Mouse (Mus musculus): ENCODE measurements around the gene Upk3a. TPM values are rescaled to one million over a fixed set of nuclear protein-coding genes. Genes with fewer than 3 reads are reported as not detected.

Upk3a gene
- total and polyA plus RNA-seq, 2 experiments from 2014 or later = 0.66 to 3.0 TPM

- Histone ChIP-seq H3K4me1 (ENCODE audit: insufficient read depth, low read length) (no peaks in the 10 kb centered on the region), H3K4me2 (ENCODE audit: low read depth, low read length, poor library complexity, severe bottlenecking) (no peak overlapping the region), H3K9ac (replicated peaks; ENCODE audit: low read length, poor library complexity, severe bottlenecking) (no peak overlapping the region), H3K9me3 (ENCODE audit: low read length) (no peaks in the 10 kb centered on the region), H3K27ac (ENCODE audit: low read depth, low read length) (no peak overlapping the region), H3K4me3 (ENCODE audit: low read depth, low read length) (no peak overlapping the region), H3K27me3 (ENCODE audit: insufficient read depth, low read length) (no peaks in the 10 kb centered on the region), H3K36me3 (ENCODE audit: insufficient read depth, low read length) (peaks cover 61% of the 10 kb centered on the region)
- 80% methylated on average over 4 of the region's 4 CpGs for WGBS
- TF ChIP-seq CTCF (IDR thresholded peaks at IDR 0.05) = no peak
- DNase-seq (ENCODE audit: low spot score) (no peak), ATAC-seq (ENCODE audit: low FRiP score) (no peak)
Observed at GRCm38 (mm10) chr15:85055186-85055585, 38.2 kb downstream of the Upk3a start.

- H3K9ac ChIP-seq (replicated peaks; ENCODE audit: low read length, poor library complexity, severe bottlenecking) = no peak overlapping the region
- H3K9me3 ChIP-seq (ENCODE audit: low read length) = no peaks in the 10 kb centered on the region
- H3K4me1 ChIP-seq (ENCODE audit: insufficient read depth, low read length) = no peaks in the 10 kb centered on the region
- no peak overlapping the region for H3K4me3 ChIP-seq (ENCODE audit: low read depth, low read length)
- DNase-seq (ENCODE audit: low spot score) = no peak
- ATAC-seq (ENCODE audit: low FRiP score) = no peak
- H3K36me3 ChIP-seq (ENCODE audit: insufficient read depth, low read length) = peaks cover 23% of the 10 kb centered on the region
- no peaks in the 10 kb centered on the region for H3K27me3 ChIP-seq (ENCODE audit: insufficient read depth, low read length)
- WGBS = 92% methylated on average over 2 of the region's 2 CpGs
- no peak for TF ChIP-seq CTCF (IDR thresholded peaks at IDR 0.05)
- no peak overlapping the region for H3K27ac ChIP-seq (ENCODE audit: low read depth, low read length)
- no peak overlapping the region for H3K4me2 ChIP-seq (ENCODE audit: low read depth, low read length, poor library complexity, severe bottlenecking)
Observed at GRCm38 (mm10) chr15:85063421-85063820, 46.5 kb downstream of the Upk3a start.

- DNase-seq (ENCODE audit: low spot score) (peak; percentile 76), ATAC-seq (ENCODE audit: low FRiP score) (no peak)
- Histone ChIP-seq H3K9me3 (ENCODE audit: low read length) (no peaks in the 10 kb centered on the region), H3K4me3 (ENCODE audit: low read depth, low read length) (no peak overlapping the region), H3K27ac (ENCODE audit: low read depth, low read length) (no peak overlapping the region), H3K36me3 (ENCODE audit: insufficient read depth, low read length) (no peaks in the 10 kb centered on the region), H3K27me3 (ENCODE audit: insufficient read depth, low read length) (no peaks in the 10 kb centered on the region), H3K4me1 (ENCODE audit: insufficient read depth, low read length) (no peaks in the 10 kb centered on the region), H3K9ac (replicated peaks; ENCODE audit: low read length, poor library complexity, severe bottlenecking) (no peak overlapping the region), H3K4me2 (ENCODE audit: low read depth, low read length, poor library complexity, severe bottlenecking) (no peak overlapping the region)
- WGBS = 21% methylated on average over 2 of the region's 2 CpGs
- peak; percentile 91 for TF ChIP-seq CTCF (IDR thresholded peaks at IDR 0.05)
Observed at GRCm38 (mm10) chr15:85070561-85070960, 53.6 kb downstream of the Upk3a start.

Other genes starting within 250 kb of the Upk3a start
- 11.7 and 14.2 TPM in 2 replicates for gene Phf21b, start 161.1 kb upstream of the Upk3a start, total RNA-seq (2014; rRNA removed)
- 1.1 and 1.4 TPM in 2 replicates for gene Phf21b, start 161.1 kb upstream of the Upk3a start, polyA plus RNA-seq (2015; fragmentation: Nextera tagmentation; extraction: Ambion mirVana)
- gene Gm29666, start 97.1 kb upstream of the Upk3a start, total RNA-seq (2014; rRNA removed) = 0.66 and 1.4 TPM in 2 replicates
- gene Gm29666, start 97.1 kb upstream of the Upk3a start, polyA plus RNA-seq (2015; fragmentation: Nextera tagmentation; extraction: Ambion mirVana) = 0.56 and 0.67 TPM in 2 replicates
- 16.2 and 16.8 TPM in 2 replicates for gene Nup50, start 93.7 kb upstream of the Upk3a start, total RNA-seq (2014; rRNA removed)
- 17.8 and 20.7 TPM in 2 replicates for gene Nup50, start 93.7 kb upstream of the Upk3a start, polyA plus RNA-seq (2015; fragmentation: Nextera tagmentation; extraction: Ambion mirVana)
- 127 and 131 TPM in 2 replicates for gene 5031439G07Rik, start 28.6 kb upstream of the Upk3a start, total RNA-seq (2014; rRNA removed)
- 22.2 and 23.4 TPM in 2 replicates for gene 5031439G07Rik, start 28.6 kb upstream of the Upk3a start, polyA plus RNA-seq (2015; fragmentation: Nextera tagmentation; extraction: Ambion mirVana)
- gene Fam118a, start 11.8 kb downstream of the Upk3a start, total RNA-seq (2014; rRNA removed) = 18.0 and 21.0 TPM in 2 replicates
- gene Fam118a, start 11.8 kb downstream of the Upk3a start, polyA plus RNA-seq (2015; fragmentation: Nextera tagmentation; extraction: Ambion mirVana) = 29.5 TPM in 2 replicates
- 0.60 and 0.66 TPM in 2 replicates for gene Smc1b, start 114.8 kb downstream of the Upk3a start, total RNA-seq (2014; rRNA removed)
- gene Smc1b, start 114.8 kb downstream of the Upk3a start, polyA plus RNA-seq (2015; fragmentation: Nextera tagmentation; extraction: Ambion mirVana) = 0.18 and 0.39 TPM in 2 replicates
- gene Ribc2, start 114.9 kb downstream of the Upk3a start, total RNA-seq (2014; rRNA removed) = 0.77 TPM in 1 of 2 replicates, not detected in the other
- 0.80 and 0.93 TPM in 2 replicates for gene Ribc2, start 114.9 kb downstream of the Upk3a start, polyA plus RNA-seq (2015; fragmentation: Nextera tagmentation; extraction: Ambion mirVana)
- 57.8 and 64.5 TPM in 2 replicates for gene Fbln1, start 188.8 kb downstream of the Upk3a start, total RNA-seq (2014; rRNA removed)
- gene Fbln1, start 188.8 kb downstream of the Upk3a start, polyA plus RNA-seq (2015; fragmentation: Nextera tagmentation; extraction: Ambion mirVana) = 46.2 and 48.5 TPM in 2 replicates

Measured in midbrain, postnatal 0 days (tissue).